Mouse (Mus musculus): Measurements from ENCODE around the gene Ldhal6b. TPM values are rescaled to one million over a fixed set of nuclear protein-coding genes. Genes with fewer than 3 reads are reported as not detected.

Gene Ldhal6b
- polyA plus RNA-seq, 1 experiment from 2014 or later = not detected

- 23% methylated on average over 8 of the region's 8 CpGs for WGBS
- peaks cover 5% of the 10 kb centered on the region; the same call in 1 of the 2 replicates for H3K4me1 ChIP-seq (ENCODE audit: control insufficient read depth, insufficient read depth, low read length)
Observed at GRCm38 (mm10) chr17:5402624-5403023, 15.9 kb downstream of the Ldhal6b start.

GRCm38 (mm10) chr17:5402069-5402468 is 16.5 kb downstream of the Ldhal6b start:
- no peak overlapping the region; the same call in 1 of the 2 replicates for H3K4me3 ChIP-seq (replicated peaks; ENCODE audit: low read length)

More at GRCm38 (mm10) chr17:5402624-5403023, 15.9 kb downstream of the Ldhal6b start:
- Histone ChIP-seq H3K4me3 (replicated peaks; ENCODE audit: low read length) (no peak overlapping the region), H3K9me3 (replicated peaks; ENCODE audit: control insufficient read depth, low read length) (no peaks in the 10 kb centered on the region), H3K9ac (ENCODE audit: low read length) (no peak overlapping the region), H3K27me3 (ENCODE audit: control insufficient read depth, insufficient read depth, low read length) (no peaks in the 10 kb centered on the region; the same call in 1 of the 2 replicates), H3K4me2 (ENCODE audit: low read depth, low read length) (peak overlapping the region; percentile 30; the same call in 1 of the 2 replicates), H3K36me3 (ENCODE audit: control insufficient read depth, insufficient read depth, low read length) (no peaks in the 10 kb centered on the region), H3K27ac (ENCODE audit: low read length) (no peak overlapping the region)
- ATAC-seq (ENCODE audit: insufficient read depth, low FRiP score) = peak; percentile 86

GRCm38 (mm10) chr17:5401288-5401687 is 17.3 kb downstream of the Ldhal6b start:
- 82% methylated on average over 10 of the region's 10 CpGs for WGBS
- H3K4me2 ChIP-seq (ENCODE audit: low read depth, low read length) = no peak overlapping the region
- no peak for ATAC-seq (ENCODE audit: insufficient read depth, low FRiP score)

More at GRCm38 (mm10) chr17:5402069-5402468, 16.5 kb downstream of the Ldhal6b start:
- Histone ChIP-seq H3K9me3 (replicated peaks; ENCODE audit: control insufficient read depth, low read length) (no peaks in the 10 kb centered on the region), H3K27ac (ENCODE audit: low read length) (no peak overlapping the region), H3K4me1 (ENCODE audit: control insufficient read depth, insufficient read depth, low read length) (peaks cover 5% of the 10 kb centered on the region; the same call in 1 of the 2 replicates), H3K36me3 (ENCODE audit: control insufficient read depth, insufficient read depth, low read length) (no peaks in the 10 kb centered on the region), H3K9ac (ENCODE audit: low read length) (0 out of 2 replicates have a peak overlapping the region, but pooled peaks have one; percentile 17), H3K27me3 (ENCODE audit: control insufficient read depth, insufficient read depth, low read length) (no peaks in the 10 kb centered on the region; the same call in 1 of the 2 replicates), H3K4me2 (ENCODE audit: low read depth, low read length) (peak overlapping the region; percentile 30)
- ATAC-seq (ENCODE audit: insufficient read depth, low FRiP score) = peak; percentile 61; the same call in 1 of the 2 replicates
- 11% methylated on average over 9 of the region's 9 CpGs for WGBS

GRCm38 (mm10) chr17:5400435-5401090 is 18.0 kb downstream of the Ldhal6b start:
- Histone ChIP-seq H3K4me3 (replicated peaks; ENCODE audit: low read length) (no peak overlapping the region), H3K27me3 (ENCODE audit: control insufficient read depth, insufficient read depth, low read length) (no peaks in the 10 kb centered on the region; the same call in 1 of the 2 replicates), H3K4me1 (ENCODE audit: control insufficient read depth, insufficient read depth, low read length) (peaks cover 5% of the 10 kb centered on the region; the same call in 1 of the 2 replicates), H3K9me3 (replicated peaks; ENCODE audit: control insufficient read depth, low read length) (no peaks in the 10 kb centered on the region), H3K36me3 (ENCODE audit: control insufficient read depth, insufficient read depth, low read length) (no peaks in the 10 kb centered on the region), H3K27ac (ENCODE audit: low read length) (no peak overlapping the region), H3K9ac (ENCODE audit: low read length) (no peak overlapping the region), H3K4me2 (ENCODE audit: low read depth, low read length) (no peak overlapping the region)
- ATAC-seq (ENCODE audit: insufficient read depth, low FRiP score) = no peak
- 53% methylated on average over 14 of the region's 14 CpGs for WGBS

More at GRCm38 (mm10) chr17:5401288-5401687, 17.3 kb downstream of the Ldhal6b start:
- Histone ChIP-seq H3K36me3 (ENCODE audit: control insufficient read depth, insufficient read depth, low read length) (no peaks in the 10 kb centered on the region), H3K27ac (ENCODE audit: low read length) (no peak overlapping the region), H3K9ac (ENCODE audit: low read length) (no peak overlapping the region), H3K4me1 (ENCODE audit: control insufficient read depth, insufficient read depth, low read length) (peaks cover 5% of the 10 kb centered on the region; the same call in 1 of the 2 replicates), H3K4me3 (replicated peaks; ENCODE audit: low read length) (no peak overlapping the region), H3K9me3 (replicated peaks; ENCODE audit: control insufficient read depth, low read length) (no peaks in the 10 kb centered on the region), H3K27me3 (ENCODE audit: control insufficient read depth, insufficient read depth, low read length) (no peaks in the 10 kb centered on the region; the same call in 1 of the 2 replicates)

- Histone ChIP-seq H3K9me3 (replicated peaks; ENCODE audit: control insufficient read depth, low read length) (no peaks in the 10 kb centered on the region), H3K36me3 (ENCODE audit: control insufficient read depth, insufficient read depth, low read length) (no peaks in the 10 kb centered on the region), H3K27me3 (ENCODE audit: control insufficient read depth, insufficient read depth, low read length) (no peaks in the 10 kb centered on the region; the same call in 1 of the 2 replicates), H3K4me3 (replicated peaks; ENCODE audit: low read length) (no peak overlapping the region), H3K4me2 (ENCODE audit: low read depth, low read length) (peak overlapping the region; percentile 37), H3K27ac (ENCODE audit: low read length) (no peak overlapping the region), H3K9ac (ENCODE audit: low read length) (peak overlapping the region; percentile 57; the same call in 1 of the 2 replicates), H3K4me1 (ENCODE audit: control insufficient read depth, insufficient read depth, low read length) (peaks cover 2% of the 10 kb centered on the region; the same call in 1 of the 2 replicates)
- ATAC-seq (ENCODE audit: insufficient read depth, low FRiP score) = peak; percentile 76; the same call in 1 of the 2 replicates
- WGBS = 28% methylated on average over 33 of the region's 33 CpGs
Observed at GRCm38 (mm10) chr17:5397148-5398007, 21.2 kb downstream of the Ldhal6b start.

- H3K9ac ChIP-seq (ENCODE audit: low read length) = no peak overlapping the region
- H3K4me1 ChIP-seq (ENCODE audit: control insufficient read depth, insufficient read depth, low read length) = no peaks in the 10 kb centered on the region; the same call in 1 of the 2 replicates
- no peak overlapping the region for H3K27ac ChIP-seq (ENCODE audit: low read length)
- no peaks in the 10 kb centered on the region for H3K9me3 ChIP-seq (replicated peaks; ENCODE audit: control insufficient read depth, low read length)
- ATAC-seq (ENCODE audit: insufficient read depth, low FRiP score) = no peak
- H3K4me3 ChIP-seq (replicated peaks; ENCODE audit: low read length) = no peak overlapping the region
- no peaks in the 10 kb centered on the region; the same call in 1 of the 2 replicates for H3K27me3 ChIP-seq (ENCODE audit: control insufficient read depth, insufficient read depth, low read length)
- 76% methylated on average over 5 of the region's 5 CpGs for WGBS
- no peaks in the 10 kb centered on the region for H3K36me3 ChIP-seq (ENCODE audit: control insufficient read depth, insufficient read depth, low read length)
- no peak overlapping the region for H3K4me2 ChIP-seq (ENCODE audit: low read depth, low read length)
Observed at GRCm38 (mm10) chr17:5396213-5396612, 22.4 kb downstream of the Ldhal6b start.

GRCm38 (mm10) chr17:5395454-5396205 is 22.9 kb downstream of the Ldhal6b start:
- Histone ChIP-seq H3K9ac (ENCODE audit: low read length) (no peak overlapping the region), H3K9me3 (replicated peaks; ENCODE audit: control insufficient read depth, low read length) (no peaks in the 10 kb centered on the region), H3K4me1 (ENCODE audit: control insufficient read depth, insufficient read depth, low read length) (no peaks in the 10 kb centered on the region; the same call in 1 of the 2 replicates), H3K4me2 (ENCODE audit: low read depth, low read length) (no peak overlapping the region), H3K27me3 (ENCODE audit: control insufficient read depth, insufficient read depth, low read length) (no peaks in the 10 kb centered on the region; the same call in 1 of the 2 replicates), H3K36me3 (ENCODE audit: control insufficient read depth, insufficient read depth, low read length) (no peaks in the 10 kb centered on the region), H3K4me3 (replicated peaks; ENCODE audit: low read length) (no peak overlapping the region), H3K27ac (ENCODE audit: low read length) (no peak overlapping the region)
- no peak for ATAC-seq (ENCODE audit: insufficient read depth, low FRiP score)
- WGBS = 83% methylated on average over 16 of the region's 16 CpGs

GRCm38 (mm10) chr17:5390682-5391081 is 27.9 kb downstream of the Ldhal6b start:
- H3K27me3 ChIP-seq (ENCODE audit: control insufficient read depth, insufficient read depth, low read length) = no peaks in the 10 kb centered on the region
- no peak overlapping the region for H3K4me3 ChIP-seq (replicated peaks; ENCODE audit: low read length)
- no peak overlapping the region for H3K4me2 ChIP-seq (ENCODE audit: low read depth, low read length)
- 69% methylated on average over 10 of the region's 10 CpGs for WGBS
- H3K9me3 ChIP-seq (replicated peaks; ENCODE audit: control insufficient read depth, low read length) = no peaks in the 10 kb centered on the region
- ATAC-seq (ENCODE audit: insufficient read depth, low FRiP score) = no peak
- no peaks in the 10 kb centered on the region for H3K36me3 ChIP-seq (ENCODE audit: control insufficient read depth, insufficient read depth, low read length)
- H3K9ac ChIP-seq (ENCODE audit: low read length) = no peak overlapping the region
- no peaks in the 10 kb centered on the region for H3K4me1 ChIP-seq (ENCODE audit: control insufficient read depth, insufficient read depth, low read length)
- no peak overlapping the region for H3K27ac ChIP-seq (ENCODE audit: low read length)
